Mouse (Mus musculus): ENCODE data around the gene Tbc1d22a. TPM values are rescaled to one million over a fixed set of nuclear protein-coding genes. Genes with fewer than 3 reads are reported as not detected.
"Not testable (repeated sequence)": the region's sequence is repeated elsewhere in the genome, so short reads cannot be mapped to it uniquely, and the experiment has no call there.

The Tbc1d22a gene
- polyA plus RNA-seq, 1 experiment from 2014 or later, result 13.2 TPM

GRCm38 (mm10) chr15:86171316-86171715 is 42.9 kb upstream of the Tbc1d22a start:
- WGBS, result 85% methylated on average over 12 of the region's 12 CpGs
- Histone ChIP-seq H3K27ac (ENCODE audit: low read depth, low read length) (no peak overlapping the region), H3K4me2 (ENCODE audit: low read length) (no peak overlapping the region), H3K4me3 (ENCODE audit: low read length) (no peak overlapping the region), H3K9ac (ENCODE audit: low read depth, low read length) (no peak overlapping the region), H3K4me1 (ENCODE audit: control insufficient read depth, insufficient read depth, low read depth, low read length) (peaks cover 10% of the 10 kb centered on the region; the same call in 1 of the 2 replicates), H3K27me3 (replicated peaks; ENCODE audit: control insufficient read depth, insufficient read depth, low read length) (no peaks in the 10 kb centered on the region), H3K9me3 (ENCODE audit: control insufficient read depth, low read length) (no peaks in the 10 kb centered on the region), H3K36me3 (ENCODE audit: control insufficient read depth, insufficient read depth, low read length) (no peaks in the 10 kb centered on the region)
- ATAC-seq, result no peak

- Histone ChIP-seq H3K4me2 (ENCODE audit: low read length) (no peak overlapping the region), H3K36me3 (ENCODE audit: control insufficient read depth, insufficient read depth, low read length) (no peaks in the 10 kb centered on the region), H3K4me1 (ENCODE audit: control insufficient read depth, insufficient read depth, low read depth, low read length) (peaks cover 10% of the 10 kb centered on the region; the same call in 1 of the 2 replicates), H3K9ac (ENCODE audit: low read depth, low read length) (no peak overlapping the region), H3K9me3 (ENCODE audit: control insufficient read depth, low read length) (no peaks in the 10 kb centered on the region), H3K4me3 (ENCODE audit: low read length) (no peak overlapping the region), H3K27me3 (replicated peaks; ENCODE audit: control insufficient read depth, insufficient read depth, low read length) (no peaks in the 10 kb centered on the region), H3K27ac (ENCODE audit: low read depth, low read length) (no peak overlapping the region)
- WGBS, result 57% methylated on average over 3 of the region's 3 CpGs
- ATAC-seq, result no peak
These were observed 42.1 kb upstream of the Tbc1d22a start for GRCm38 (mm10) chr15:86172124-86172523.

GRCm38 (mm10) chr15:86172526-86172925 is 41.7 kb upstream of the Tbc1d22a start:
- ATAC-seq, result no peak
- 73% methylated on average over 6 of the region's 6 CpGs for WGBS
- H3K9me3 ChIP-seq (ENCODE audit: control insufficient read depth, low read length), result no peaks in the 10 kb centered on the region
- H3K27ac ChIP-seq (ENCODE audit: low read depth, low read length), result no peak overlapping the region
- H3K4me1 ChIP-seq (ENCODE audit: control insufficient read depth, insufficient read depth, low read depth, low read length), result peaks cover 10% of the 10 kb centered on the region; the same call in 1 of the 2 replicates
- H3K4me2 ChIP-seq (ENCODE audit: low read length), result no peak overlapping the region
- H3K27me3 ChIP-seq (replicated peaks; ENCODE audit: control insufficient read depth, insufficient read depth, low read length), result no peaks in the 10 kb centered on the region
- H3K9ac ChIP-seq (ENCODE audit: low read depth, low read length), result no peak overlapping the region
- H3K4me3 ChIP-seq (ENCODE audit: low read length), result no peak overlapping the region
- no peaks in the 10 kb centered on the region for H3K36me3 ChIP-seq (ENCODE audit: control insufficient read depth, insufficient read depth, low read length)

- Histone ChIP-seq H3K9me3 (ENCODE audit: control insufficient read depth, low read length) (no peaks in the 10 kb centered on the region), H3K36me3 (ENCODE audit: control insufficient read depth, insufficient read depth, low read length) (no peaks in the 10 kb centered on the region), H3K4me1 (ENCODE audit: control insufficient read depth, insufficient read depth, low read depth, low read length) (peaks cover 9% of the 10 kb centered on the region; the same call in 1 of the 2 replicates), H3K27me3 (replicated peaks; ENCODE audit: control insufficient read depth, insufficient read depth, low read length) (no peaks in the 10 kb centered on the region), H3K27ac (ENCODE audit: low read depth, low read length) (no peak overlapping the region), H3K9ac (ENCODE audit: low read depth, low read length) (no peak overlapping the region), H3K4me3 (ENCODE audit: low read length) (no peak overlapping the region), H3K4me2 (ENCODE audit: low read length) (no peak overlapping the region)
- 47% methylated on average over 16 of the region's 16 CpGs for WGBS
- ATAC-seq, result no peak
These were observed 40.9 kb upstream of the Tbc1d22a start for GRCm38 (mm10) chr15:86173136-86173985.

- Histone ChIP-seq H3K9ac (ENCODE audit: low read depth, low read length) (no peak overlapping the region), H3K27me3 (replicated peaks; ENCODE audit: control insufficient read depth, insufficient read depth, low read length) (no peaks in the 10 kb centered on the region), H3K9me3 (ENCODE audit: control insufficient read depth, low read length) (no peaks in the 10 kb centered on the region), H3K27ac (ENCODE audit: low read depth, low read length) (no peak overlapping the region), H3K4me2 (ENCODE audit: low read length) (no peak overlapping the region), H3K4me1 (ENCODE audit: control insufficient read depth, insufficient read depth, low read depth, low read length) (peaks cover 8% of the 10 kb centered on the region; the same call in 1 of the 2 replicates), H3K4me3 (ENCODE audit: low read length) (no peak overlapping the region), H3K36me3 (ENCODE audit: control insufficient read depth, insufficient read depth, low read length) (no peaks in the 10 kb centered on the region)
- ATAC-seq, result no peak
- WGBS, result 90% methylated on average over 3 of the region's 3 CpGs
These were observed 38.8 kb upstream of the Tbc1d22a start for GRCm38 (mm10) chr15:86175253-86176050.

GRCm38 (mm10) chr15:86176166-86176565 is 38.1 kb upstream of the Tbc1d22a start:
- no peak overlapping the region for H3K27ac ChIP-seq (ENCODE audit: low read depth, low read length)
- H3K9me3 ChIP-seq (ENCODE audit: control insufficient read depth, low read length), result no peaks in the 10 kb centered on the region
- no peak overlapping the region for H3K4me3 ChIP-seq (ENCODE audit: low read length)
- no peak for ATAC-seq
- H3K27me3 ChIP-seq (replicated peaks; ENCODE audit: control insufficient read depth, insufficient read depth, low read length), result no peaks in the 10 kb centered on the region
- 87% methylated on average over 10 of the region's 10 CpGs for WGBS
- no peaks in the 10 kb centered on the region for H3K36me3 ChIP-seq (ENCODE audit: control insufficient read depth, insufficient read depth, low read length)
- peaks cover 8% of the 10 kb centered on the region; the same call in 1 of the 2 replicates for H3K4me1 ChIP-seq (ENCODE audit: control insufficient read depth, insufficient read depth, low read depth, low read length)
- H3K9ac ChIP-seq (ENCODE audit: low read depth, low read length), result no peak overlapping the region
- no peak overlapping the region for H3K4me2 ChIP-seq (ENCODE audit: low read length)

- Histone ChIP-seq H3K27ac (ENCODE audit: low read depth, low read length) (0 out of 2 replicates have a peak overlapping the region, but pooled peaks have one; percentile 16), H3K4me2 (ENCODE audit: low read length) (no peak overlapping the region), H3K4me3 (ENCODE audit: low read length) (no peak overlapping the region)
These were observed 37.2 kb upstream of the Tbc1d22a start for GRCm38 (mm10) chr15:86176771-86177702.

GRCm38 (mm10) chr15:86177703-86178251 is 36.5 kb upstream of the Tbc1d22a start:
- peak; percentile 79 for ATAC-seq
- not testable (repeated sequence) for H3K9me3 ChIP-seq (ENCODE audit: control insufficient read depth, low read length); H3K27me3 ChIP-seq (replicated peaks; ENCODE audit: control insufficient read depth, insufficient read depth, low read length); H3K36me3 ChIP-seq (ENCODE audit: control insufficient read depth, insufficient read depth, low read length); H3K4me2 ChIP-seq (ENCODE audit: low read length); H3K4me3 ChIP-seq (ENCODE audit: low read length); H3K9ac ChIP-seq (ENCODE audit: low read depth, low read length); H3K27ac ChIP-seq (ENCODE audit: low read depth, low read length)
- 84% methylated on average over 2 of the region's 2 CpGs for WGBS
- peaks cover 19% of the 10 kb centered on the region for H3K4me1 ChIP-seq (ENCODE audit: control insufficient read depth, insufficient read depth, low read depth, low read length)

More at GRCm38 (mm10) chr15:86176771-86177702, 37.2 kb upstream of the Tbc1d22a start:
- peak; percentile 79 for ATAC-seq
- Histone ChIP-seq H3K4me1 (ENCODE audit: control insufficient read depth, insufficient read depth, low read depth, low read length) (peaks cover 12% of the 10 kb centered on the region), H3K36me3 (ENCODE audit: control insufficient read depth, insufficient read depth, low read length) (no peaks in the 10 kb centered on the region), H3K9ac (ENCODE audit: low read depth, low read length) (no peak overlapping the region), H3K27me3 (replicated peaks; ENCODE audit: control insufficient read depth, insufficient read depth, low read length) (no peaks in the 10 kb centered on the region), H3K9me3 (ENCODE audit: control insufficient read depth, low read length) (no peaks in the 10 kb centered on the region)
- 74% methylated on average over 21 of the region's 22 CpGs for WGBS
